Mouse (Mus musculus) ES-E14 (cell line): Measurements from ENCODE around the gene Mpst.

Experiments
- CHD2 ChIP-seq: IDR thresholded peaks from 2 replicates; pipeline ENCODE4 v1.6.1; 2014; ENCODE audit warnings: mild to moderate bottlenecking, low read depth, low read length, inconsistent platforms
- MAFK ChIP-seq: IDR thresholded peaks from 2 replicates; pipeline ENCODE4 v1.6.1; 2014; ENCODE audit warnings: mild to moderate bottlenecking, low read depth, low read length, inconsistent platforms; ENCODE audit not compliant: insufficient read depth
- ZC3H11A ChIP-seq: IDR thresholded peaks from 2 replicates; pipeline ENCODE4 v1.6.1; 2012; ENCODE audit warnings: low read depth, mild to moderate bottlenecking, inconsistent platforms, low read length, borderline replicate concordance
- ZNF384 ChIP-seq: IDR thresholded peaks from 2 replicates; pipeline ENCODE4 v1.6.1; 2012; ENCODE audit warnings: low read depth, low read length, inconsistent platforms

GRCm38 (mm10) chr15:78457193-78457592 lies 51.0 kb downstream of the Mpst start:
- no peak for TF ChIP-seq CHD2
- TF ChIP-seq ZC3H11A = no peak
- no peak for TF ChIP-seq ZNF384
- TF ChIP-seq MAFK = no peak
